Mouse (Mus musculus) ES-Bruce4 (cell line): Measurements from ENCODE around the gene Iqschfp.

ENCODE experiments used
- CTCF ChIP-seq: IDR thresholded peaks from one replicate; pipeline ENCODE4 v1.8.1; 2011; ENCODE audit warnings: low read depth, low read length
- POLR2A ChIP-seq: IDR thresholded peaks from one replicate; pipeline ENCODE4 v1.8.1; 2011; ENCODE audit warnings: low read length; ENCODE audit not compliant: insufficient read depth

GRCm38 (mm10) chr3:68092108-68092507 lies 200.1 kb downstream of the Iqschfp start:
- TF ChIP-seq POLR2A (no peak), CTCF (no peak)
